Mouse (Mus musculus): ENCODE measurements around the gene Stxbp3.
A peak's percentile ranks its signal among the peaks of the same experiment; 100 is the strongest.

Gene Stxbp3

DNA sequence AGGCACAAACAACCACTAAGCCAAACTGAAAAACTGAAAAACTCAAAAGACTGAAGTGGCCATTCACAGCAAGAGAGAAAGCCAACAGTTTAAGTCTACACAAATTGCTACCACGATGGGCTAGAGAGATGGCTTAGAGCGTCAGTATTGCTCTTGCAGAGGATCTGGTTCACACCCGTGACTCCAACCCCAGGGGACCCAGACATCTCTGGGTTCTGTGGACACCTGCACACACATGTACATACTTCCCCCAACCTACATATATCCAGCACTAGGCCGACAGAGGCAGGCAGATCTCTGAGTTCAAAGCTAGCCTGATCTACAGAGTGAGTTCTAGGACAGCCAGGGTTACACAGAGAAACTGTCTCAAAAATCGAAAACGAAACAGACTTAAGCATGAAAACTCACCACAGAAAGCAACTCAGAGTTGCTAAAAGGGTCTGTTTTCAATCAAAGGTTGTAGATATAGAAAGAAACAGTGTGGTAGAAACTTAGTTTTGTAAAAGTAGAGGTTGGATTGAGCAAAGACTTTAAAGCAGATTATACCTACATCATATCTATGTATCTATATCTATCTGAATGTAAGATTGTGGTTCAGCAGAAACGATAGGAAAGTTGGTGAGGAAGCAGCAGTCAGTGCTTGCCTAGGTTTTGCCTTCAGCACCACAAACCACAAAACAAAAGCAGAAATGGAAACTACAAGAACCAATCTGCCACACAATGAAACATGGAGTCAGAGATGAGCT is 44.6 kb downstream of the Stxbp3 start:
- no peak for DNase-seq (ENCODE audit: low spot score in 2 of 2)

DNA sequence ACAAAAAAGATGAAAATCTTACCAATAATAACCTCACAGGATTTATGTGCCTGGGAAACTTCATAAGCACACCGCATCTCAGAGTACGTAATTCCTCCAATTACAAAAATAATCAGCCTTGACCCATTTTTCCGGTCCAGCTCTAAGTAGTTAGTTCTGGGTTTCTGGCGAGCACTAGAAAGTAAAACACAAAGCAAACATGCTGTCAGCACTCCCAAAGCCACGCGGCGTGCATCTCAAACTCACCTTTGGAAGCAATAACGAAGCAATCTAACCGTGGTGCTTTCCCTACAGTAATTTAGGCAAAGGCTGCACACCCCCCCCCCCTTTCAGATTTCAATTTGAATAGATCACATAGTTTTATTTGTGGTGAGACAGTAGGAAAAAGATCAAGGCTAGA is 45.5 kb downstream of the Stxbp3 start:
- no peak for DNase-seq (ENCODE audit: low spot score in 2 of 2)

DNA sequence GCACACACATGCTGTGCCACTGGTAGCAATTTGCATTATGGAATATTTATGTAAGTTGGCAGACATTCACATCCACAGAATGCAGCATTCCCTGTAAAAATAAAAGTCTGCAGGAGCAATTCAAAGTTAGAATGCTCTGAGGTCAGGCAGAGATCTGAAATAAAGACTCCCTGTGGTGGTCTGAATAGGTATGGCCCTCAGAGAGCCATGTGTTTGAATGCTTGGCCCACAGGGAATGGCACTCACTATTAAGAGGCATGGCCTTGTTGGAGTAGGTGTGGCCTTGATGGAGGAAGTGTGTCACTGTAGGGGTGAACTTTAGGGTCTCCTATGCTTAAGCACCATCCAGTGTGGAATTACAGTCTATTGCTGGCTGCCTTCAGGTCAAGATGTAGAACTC is 47.9 kb downstream of the Stxbp3 start:
- no peak for DNase-seq (ENCODE audit: low spot score in 2 of 2)

DNA sequence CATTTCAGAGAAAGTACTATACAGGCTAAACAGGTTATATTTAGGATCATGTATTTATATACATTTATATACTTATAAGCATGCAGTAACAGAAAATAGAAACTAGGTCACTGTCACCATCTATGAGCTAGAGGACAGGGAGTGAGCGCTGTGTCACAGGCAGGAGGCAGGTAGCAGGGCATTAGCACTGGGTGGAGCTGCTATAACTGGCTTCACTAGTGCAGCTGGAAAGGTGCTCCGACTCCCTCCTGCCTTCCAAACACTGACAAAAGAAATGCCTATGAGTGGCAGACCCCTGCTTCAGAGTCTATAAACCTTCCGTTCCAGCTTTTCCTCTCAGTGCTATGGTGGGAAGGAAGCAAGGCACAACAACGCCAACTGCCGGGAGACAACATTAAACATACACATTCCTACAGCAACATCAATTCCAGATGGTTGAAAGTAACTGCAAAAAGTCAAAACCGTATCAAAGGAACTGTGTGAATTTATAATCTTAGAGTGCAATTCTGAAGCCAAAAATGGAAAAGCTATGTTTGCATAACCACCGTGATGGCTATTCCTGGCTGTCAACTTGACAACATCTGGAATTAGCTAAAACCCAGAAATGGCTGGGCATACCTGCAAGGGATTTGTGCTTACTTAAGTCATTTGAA is 49.1 kb downstream of the Stxbp3 start:
- no peak for DNase-seq (ENCODE audit: low spot score in 2 of 2)

DNA sequence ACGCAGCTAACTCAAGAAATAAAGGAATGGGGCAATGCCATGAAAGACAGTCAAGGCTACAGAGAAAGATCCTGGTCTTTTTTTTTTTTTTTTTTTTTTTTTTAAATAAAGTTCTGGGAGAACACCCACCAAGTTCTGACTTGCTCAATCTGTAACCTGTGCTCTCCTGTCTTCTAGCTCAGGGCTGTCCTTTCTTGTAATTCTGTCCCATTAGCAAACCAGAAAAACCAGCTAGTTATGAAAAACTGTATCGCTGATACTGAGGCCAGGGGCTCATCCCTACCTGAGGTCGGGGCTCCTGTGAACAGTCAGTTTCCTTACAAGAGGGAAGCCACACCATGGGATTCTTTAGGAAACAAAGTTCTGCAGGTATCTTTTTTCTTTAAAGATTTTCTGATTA is 49.8 kb downstream of the Stxbp3 start:
- no peak for DNase-seq (ENCODE audit: low spot score in 2 of 2)

DNA sequence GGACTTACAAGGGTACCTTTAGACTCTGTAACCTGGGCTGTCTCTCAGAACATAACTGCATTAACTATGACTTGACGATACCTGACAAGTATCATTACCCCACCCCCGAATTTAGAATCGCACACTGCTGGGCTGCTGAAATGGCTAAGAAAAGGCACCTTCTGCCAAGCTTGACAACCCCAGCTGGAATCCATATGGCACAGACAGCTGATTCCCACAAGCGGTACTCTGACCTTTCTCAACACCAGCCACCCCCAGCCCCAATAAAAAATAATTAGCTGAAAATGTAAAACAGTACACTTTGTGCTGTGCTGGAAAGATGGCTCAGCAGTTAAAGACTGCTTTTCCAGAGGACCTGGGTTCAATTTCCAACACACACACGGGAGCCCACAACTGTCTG is 51.0 kb downstream of the Stxbp3 start:
- DNase-seq (ENCODE audit: low spot score in 2 of 2), result no peak

DNA sequence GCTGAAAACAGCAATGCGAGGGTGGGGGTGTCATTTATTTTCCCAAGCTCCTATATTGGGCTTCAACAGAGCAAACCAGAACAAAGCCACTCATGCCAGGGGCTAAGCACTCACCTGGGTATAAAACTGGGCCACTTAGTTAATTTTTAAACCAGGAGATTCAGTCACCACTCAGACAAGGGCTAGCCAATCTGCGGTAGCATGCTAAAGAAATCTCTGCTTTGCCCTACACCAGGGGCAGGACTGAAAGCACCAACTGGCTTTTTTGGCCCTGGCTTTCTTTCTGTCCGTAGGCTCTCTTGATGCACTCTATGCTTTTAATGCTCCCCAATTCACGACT is 51.9 kb downstream of the Stxbp3 start:
- no peak for DNase-seq (ENCODE audit: low spot score in 2 of 2)

DNA sequence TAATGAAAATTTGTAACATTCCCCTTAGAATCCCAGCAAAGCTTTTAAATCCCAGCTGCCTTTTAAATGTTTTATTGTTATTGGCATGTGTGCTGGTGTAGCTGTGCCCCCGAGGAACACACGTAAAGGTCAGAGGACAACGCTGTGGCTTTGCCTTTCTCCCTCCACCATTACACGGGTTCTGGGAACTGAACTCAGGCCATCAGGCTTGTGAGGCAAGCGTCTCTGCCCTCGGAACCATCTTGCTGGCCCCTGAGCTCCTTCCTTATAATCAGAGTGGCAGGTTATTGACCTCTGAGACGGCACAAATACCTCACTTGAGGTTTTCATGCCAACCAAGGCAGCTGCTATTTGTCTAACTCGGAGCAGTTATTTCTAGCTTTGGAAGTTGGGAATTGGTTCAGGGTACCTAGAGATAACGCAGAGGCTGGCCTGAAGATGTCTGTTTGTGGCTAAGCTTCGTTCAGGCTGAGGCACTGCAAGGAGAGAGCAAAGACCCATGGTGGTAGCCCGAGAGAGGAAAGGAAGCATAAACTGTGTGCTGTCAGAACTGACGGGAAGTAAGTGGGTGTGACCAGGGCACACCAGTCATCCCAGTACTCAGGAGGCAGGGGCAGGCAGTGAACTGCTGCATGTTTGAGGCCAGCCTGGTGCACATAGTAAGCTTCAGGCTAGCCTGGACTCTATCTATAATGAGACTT is 52.4 kb downstream of the Stxbp3 start:
- no peak for DNase-seq (ENCODE audit: low spot score in 2 of 2)

DNA sequence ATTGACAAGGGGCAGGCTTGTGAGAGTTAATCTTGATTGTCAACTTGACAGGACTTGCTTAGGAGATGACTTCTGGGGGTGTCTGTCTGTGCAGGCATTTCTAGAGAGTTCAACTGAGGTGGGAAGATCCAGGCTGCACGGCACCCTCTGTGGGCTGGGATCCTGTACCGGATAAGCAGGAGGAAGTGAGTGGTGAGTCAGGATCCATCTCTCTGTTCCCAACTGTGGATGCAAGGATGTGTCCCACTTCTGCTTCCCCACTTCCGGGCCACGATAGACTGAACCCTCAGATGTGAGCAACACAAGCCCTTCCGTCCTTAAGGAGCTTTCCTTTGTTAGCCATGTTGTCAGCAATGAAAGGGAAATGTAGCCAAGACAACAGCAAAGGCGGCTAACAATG is 53.8 kb downstream of the Stxbp3 start:
- no peak for DNase-seq (ENCODE audit: low spot score in 2 of 2)

DNA sequence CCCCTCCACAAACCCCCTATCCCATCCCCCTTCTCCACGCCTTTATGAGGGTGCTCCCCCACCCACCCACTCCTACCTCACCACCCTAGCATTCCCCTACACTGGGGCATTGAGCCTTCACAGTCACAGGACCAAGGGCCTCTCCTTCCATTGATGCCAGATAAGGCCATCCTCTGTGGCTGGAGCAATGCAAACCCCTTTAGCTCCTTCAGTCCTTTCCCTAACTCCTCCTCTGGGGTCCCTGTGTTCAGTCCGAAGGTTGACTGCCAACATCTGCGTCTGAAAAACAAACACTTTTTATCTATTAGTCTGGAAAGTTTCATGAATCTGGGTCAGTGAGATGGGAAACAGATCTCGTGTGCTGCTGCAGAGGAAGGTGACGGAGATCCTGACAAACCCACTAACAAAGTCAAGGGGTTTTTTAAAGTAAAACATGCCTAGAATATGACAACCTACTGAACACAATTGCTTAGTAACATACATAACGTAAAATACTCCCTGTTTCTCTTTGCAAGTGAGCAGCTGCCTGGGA is 57.9 kb downstream of the Stxbp3 start:
- DNase-seq (ENCODE audit: low spot score in 2 of 2), result no peak

DNA sequence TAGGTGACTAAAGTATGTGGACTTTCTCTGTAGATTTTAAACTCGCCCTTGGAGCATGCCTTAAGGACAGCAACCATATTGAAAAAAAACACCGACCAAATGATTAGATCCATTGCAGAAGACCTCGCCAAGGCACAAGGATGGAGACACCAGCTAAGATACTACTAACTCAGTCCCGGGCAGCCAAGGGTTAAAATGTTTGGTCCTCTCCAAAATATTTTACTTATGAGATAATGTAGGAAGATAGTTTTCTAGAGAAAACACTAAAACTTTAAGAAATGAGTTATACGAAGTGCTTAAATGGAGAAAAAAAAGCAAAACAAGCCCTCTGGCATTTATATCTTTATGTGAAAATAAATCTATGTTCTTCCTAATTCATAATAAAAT is 58.4 kb downstream of the Stxbp3 start:
- DNase-seq (ENCODE audit: low spot score in 2 of 2), result no peak

DNA sequence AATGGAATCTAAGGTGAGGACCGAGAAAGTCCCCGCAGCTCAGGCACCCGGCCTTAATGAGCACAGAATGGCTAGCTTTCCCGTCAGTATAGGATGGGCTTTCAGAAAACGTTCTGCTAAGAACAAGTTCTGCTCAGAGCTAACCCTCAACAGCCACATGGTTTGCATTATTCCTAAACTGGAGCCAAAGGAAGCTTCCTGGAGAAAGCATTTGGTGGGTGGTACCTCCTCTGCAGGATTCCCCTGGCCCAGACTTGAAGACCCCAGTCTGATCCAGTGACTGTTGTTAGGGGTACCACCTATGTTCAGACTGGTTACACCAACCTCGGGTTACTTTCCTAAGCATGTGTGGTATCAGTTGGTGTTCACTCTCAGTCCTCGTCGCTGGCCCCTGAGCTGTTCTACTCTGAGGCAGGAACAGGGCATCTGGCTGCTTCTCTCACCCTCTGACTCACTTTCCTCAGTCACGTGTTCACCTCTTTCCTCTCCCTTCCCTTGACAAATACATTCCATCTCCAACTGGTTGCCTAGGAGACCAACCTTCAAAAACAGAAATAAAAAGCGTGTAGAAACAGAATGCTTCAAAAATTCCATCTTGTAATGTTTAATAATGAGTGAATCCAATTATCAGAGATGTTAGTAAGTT is 59.0 kb downstream of the Stxbp3 start:
- DNase-seq (ENCODE audit: low spot score in 2 of 2), result no peak

DNA sequence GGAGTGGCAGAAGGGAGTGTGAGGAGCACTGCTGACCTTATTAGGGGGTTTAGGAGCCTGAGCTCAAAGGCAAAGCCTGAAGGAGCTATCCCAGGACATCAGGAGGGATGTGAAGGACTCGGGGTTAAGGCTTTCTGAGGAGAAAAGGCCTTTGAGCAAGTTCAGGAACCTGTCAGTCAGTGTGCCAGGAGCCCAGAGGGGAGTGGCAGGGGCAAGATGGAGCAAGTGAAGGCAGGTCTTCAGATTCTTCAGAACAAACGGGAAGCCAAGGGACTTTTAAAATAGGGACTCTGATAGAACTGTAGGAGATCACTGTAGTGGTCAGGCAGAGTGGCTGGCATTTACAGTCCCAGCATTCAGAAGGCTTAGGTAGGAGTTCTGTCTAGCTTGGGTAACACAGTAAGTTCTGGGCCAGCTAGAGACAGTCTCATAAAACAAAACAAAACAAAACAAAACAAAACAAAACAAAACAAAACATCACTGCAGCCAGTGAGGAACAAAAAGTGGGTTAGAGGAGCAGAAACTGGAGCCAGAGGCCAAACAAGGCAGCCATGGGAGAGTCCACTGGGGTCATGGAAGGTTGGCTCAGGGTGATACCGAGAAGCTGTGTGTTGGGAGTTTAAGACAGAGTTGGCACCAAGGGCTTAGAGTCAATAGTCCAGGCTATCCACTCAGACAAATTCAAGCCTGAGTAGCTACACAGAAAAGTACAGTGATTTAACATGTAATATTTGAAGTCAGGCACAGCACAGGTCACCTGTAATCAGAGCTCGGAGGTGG is 61.4 kb downstream of the Stxbp3 start:
- DNase-seq (ENCODE audit: low spot score in 2 of 2), result no peak

DNA sequence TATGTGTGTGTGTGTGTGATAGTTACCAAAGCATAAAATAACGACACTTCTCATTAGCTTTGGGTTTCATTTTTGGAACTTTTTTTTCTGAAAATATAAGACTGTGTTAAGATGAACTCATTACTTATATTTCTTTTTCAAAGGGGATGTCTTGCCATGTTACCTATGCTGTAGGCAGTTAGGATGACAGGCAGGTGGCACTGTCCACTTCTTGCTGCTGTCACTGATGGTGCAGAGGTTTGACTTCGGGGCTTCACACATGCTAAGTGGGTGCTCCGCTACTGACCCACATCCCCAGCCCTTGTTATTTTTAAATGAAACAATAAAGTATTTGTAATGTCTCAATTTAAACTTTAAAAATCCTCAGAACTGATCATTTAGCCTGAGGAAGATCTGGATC is 67.5 kb downstream of the Stxbp3 start:
- DNase-seq (ENCODE audit: low spot score in 2 of 2), result no peak

DNA sequence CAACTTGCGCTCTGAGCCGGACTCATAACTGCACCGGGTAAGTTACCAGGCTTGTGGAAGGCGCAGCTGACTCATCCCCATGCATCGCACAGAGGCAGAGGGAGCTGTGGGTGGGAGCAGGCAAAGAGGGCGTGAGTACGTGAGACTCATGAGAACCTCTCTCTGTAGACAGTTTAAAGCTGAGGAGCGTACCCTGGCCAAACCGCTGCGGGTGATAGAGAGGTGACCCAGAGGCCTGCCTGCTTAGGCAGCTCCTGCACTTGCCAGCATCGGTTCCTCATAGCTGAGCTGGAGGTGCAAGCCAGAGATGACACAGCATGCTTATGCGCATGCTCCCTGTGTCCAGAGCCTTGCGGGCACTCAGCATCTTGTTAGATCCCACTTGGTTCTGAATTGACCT is 68.1 kb downstream of the Stxbp3 start:
- peak in 1 of 2 experiments; percentile 28 for DNase-seq (ENCODE audit: low spot score in 2 of 2)

DNA sequence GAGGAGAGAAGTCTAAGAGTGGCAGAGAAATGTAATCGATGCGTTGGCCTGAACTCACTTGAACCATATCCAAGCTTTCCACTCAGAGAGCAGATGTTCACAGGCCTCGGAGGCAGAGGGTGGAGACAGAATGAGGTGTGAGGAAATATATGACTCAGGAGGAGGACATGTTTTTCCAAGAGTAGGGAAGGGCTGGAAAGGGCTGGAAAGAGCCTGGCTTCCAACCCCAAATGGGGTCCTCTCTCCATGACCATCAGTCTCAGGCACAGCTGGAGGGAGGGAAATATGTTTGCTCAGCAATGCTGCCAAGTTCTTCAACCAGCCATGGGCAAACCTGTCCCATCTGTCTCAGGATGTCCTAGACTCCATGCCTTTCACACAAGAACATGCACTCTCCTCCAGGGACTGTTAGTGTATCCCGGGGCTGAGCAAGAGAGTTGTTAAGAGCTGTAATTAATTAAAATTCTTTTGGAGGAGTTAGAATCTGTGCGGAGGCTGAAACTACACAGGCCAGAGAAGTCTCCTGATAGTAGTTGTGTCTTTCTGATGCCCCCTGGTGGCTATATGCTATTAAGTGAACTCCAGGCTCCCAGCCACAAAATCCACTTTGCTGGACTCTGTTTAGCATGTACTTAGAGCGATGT is 69.5 kb downstream of the Stxbp3 start:
- peak; percentile 27 to 52 for DNase-seq (ENCODE audit: low spot score in 2 of 2)

DNA sequence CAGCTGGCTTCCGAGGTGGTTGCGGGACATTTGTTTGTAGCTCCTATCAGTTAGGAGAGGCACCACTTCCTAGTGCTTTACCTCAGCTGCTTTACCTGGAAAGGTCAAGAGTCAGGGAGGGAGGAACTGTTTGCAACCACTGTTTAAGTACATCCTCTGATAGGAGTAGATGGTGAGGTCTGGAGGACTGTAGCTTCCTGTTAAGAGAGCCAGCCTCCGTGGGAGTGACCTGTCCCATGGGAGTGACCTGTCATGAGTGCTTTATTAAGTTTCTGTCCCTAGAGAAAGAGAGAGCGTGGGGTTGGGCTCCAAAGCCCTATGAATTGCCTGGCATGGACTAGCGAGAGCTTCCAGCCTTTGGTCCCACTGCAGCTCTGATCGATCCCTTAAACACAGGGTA is 70.8 kb downstream of the Stxbp3 start:
- no peak for DNase-seq (ENCODE audit: low spot score in 2 of 2)

DNA sequence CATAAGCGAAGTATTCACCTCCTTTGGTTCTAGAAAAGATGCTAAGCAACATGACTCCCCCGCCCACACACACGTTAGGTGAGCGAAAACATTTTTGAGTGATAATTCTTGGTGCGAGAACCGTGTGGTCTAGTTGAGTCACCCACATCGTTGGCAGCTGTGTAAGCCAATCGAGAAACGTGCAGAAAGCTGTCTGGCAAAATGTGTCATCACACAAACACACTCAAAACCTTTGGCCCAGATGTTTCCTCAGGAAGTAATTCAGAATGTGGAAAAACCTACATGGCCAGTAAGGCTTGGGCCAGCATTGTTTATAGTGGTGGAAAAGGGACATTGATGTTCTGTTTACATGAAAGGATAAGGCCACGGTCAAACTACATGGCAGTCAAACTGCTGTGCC is 72.9 kb downstream of the Stxbp3 start:
- no peak for DNase-seq (ENCODE audit: low spot score in 2 of 2)

DNA sequence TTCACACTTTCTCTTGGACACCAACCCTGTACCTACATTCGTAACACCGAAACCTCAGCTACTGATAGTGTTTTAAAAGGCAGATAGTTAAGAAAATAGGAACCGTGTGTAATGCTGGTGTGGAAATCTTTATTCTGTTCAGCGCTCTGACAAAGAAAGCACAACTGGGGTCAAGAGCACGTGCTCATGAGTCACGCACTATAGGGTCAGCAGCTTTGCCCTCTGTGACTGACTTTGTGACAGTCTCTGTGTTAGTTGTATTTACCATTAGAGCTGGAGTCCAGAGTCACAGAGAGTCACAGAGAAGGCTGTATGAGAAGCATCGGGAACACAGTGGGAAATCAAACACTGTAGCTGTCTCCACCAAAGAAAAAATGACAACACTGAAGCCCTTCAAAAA is 73.4 kb downstream of the Stxbp3 start:
- no peak for DNase-seq (ENCODE audit: low spot score in 2 of 2)

DNA sequence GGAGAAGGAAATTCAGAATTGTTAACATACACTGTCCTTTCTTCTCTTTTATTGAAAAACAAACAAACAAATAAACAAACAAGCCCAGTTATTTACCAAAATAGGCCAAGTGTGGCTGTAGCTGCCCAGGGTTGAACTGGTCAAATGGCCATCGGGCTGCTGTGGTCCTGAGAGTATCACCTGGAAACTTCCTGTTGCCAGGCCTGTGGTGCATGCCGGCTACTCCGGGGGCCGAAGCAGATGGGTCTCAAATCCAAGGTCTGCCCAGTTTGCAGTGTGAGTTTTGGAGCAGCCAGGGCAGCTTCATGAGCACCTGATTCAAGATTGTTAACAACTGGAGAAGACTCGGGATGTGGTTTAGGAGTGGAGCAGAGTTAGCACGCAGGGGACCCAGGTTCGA is 74.8 kb downstream of the Stxbp3 start:
- no peak for DNase-seq (ENCODE audit: low spot score in 2 of 2)

DNA sequence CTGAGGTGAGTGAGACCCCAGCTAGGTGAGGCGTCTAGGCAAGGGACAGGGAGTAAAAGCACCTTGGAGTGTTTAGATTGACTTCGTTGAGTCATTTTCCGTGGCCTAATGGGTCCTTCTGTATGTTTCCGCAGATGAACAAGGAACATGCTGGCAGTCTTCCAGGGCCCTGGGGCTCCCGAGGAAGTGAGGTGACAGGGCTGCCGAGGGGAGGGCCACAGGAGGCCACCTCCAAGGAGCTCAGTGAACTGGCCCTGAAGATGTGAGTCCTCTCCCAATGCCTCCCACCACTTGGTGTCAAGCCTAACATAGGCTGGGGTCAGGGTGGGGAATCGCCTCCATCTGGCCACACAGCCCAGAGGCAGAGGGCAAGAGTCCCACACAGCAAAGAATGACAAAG is 75.3 kb downstream of the Stxbp3 start:
- no peak for DNase-seq (ENCODE audit: low spot score in 2 of 2)
